Mouse (Mus musculus) erythroblast, adult 5-6 weeks (primary cell): ENCODE measurements around the gene Rpp14. TPM values are rescaled to one million over a fixed set of nuclear protein-coding genes. Genes with fewer than 3 reads are reported as not detected.

Source experiments
- ATAC-seq: replicated peaks from 2 replicates; pipeline ENCODE4 v1.8.0; 2016; ENCODE audit warnings: moderate number of reproducible peaks, mild to moderate bottlenecking, moderate TSS enrichment, inconsistent platforms; ENCODE audit not compliant: poor library complexity, low FRiP score, severe bottlenecking
- total RNA-seq, 2 experiments: library from RNA; stranded (forward) in 1 of 2; stranded (reverse) in 1 of 2; fragments of 150-400 nt in 1 of 2; fragments of 200-764, 138-1000 nt in 1 of 2; gene quantifications; 2 replicates each; pipeline versions ENCODE4 v1.2.3 to v1.2.4; 2015 to 2017; ENCODE audit warnings: low replicate concordance in 2 of 2

The Rpp14 gene
- total RNA-seq, 2 experiments from 2014 or later, result 7.1 to 14.0 TPM

DNA sequence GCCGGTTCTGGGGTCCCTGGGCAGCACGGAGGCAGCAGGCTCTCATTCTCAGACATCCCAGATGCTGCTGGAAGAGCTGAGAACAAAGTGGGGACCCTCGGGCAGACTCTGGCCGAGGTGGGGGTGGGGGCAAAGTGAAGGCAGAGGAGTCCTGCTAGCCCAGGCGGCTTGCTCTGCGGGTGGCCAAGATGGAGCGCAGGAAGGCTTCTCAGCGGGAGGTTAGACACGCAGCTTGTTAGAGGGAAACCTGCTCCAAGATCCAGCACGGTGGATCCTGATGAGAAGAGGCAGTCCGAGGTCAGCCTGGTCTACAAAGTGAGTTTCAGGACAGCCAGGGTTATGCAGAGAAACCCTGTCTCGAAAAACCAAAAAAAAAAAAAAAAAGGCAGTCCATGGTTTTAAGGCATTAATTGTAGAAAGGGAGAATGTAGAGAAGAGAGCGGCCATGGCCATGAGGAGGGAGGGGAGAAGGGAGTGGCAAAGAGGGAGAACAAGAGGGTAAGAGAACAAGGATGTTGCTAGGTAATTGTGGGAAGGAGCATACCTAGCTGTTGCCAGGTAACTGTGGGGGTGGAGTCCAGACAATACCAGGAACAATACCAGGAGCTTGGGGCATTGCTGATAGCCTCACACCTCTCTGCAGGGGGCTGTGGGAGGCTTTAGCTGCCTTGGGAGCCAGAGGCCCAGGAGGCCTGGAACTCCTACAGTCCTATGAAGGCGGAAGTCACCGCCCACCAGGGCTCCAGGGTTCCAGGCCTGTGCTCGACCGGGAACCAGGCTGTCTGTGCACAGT lies 25.7 kb upstream of the Rpp14 start:
- no peak for ATAC-seq

- no peak for ATAC-seq
Observed at GRCm38 (mm10) chr14:8056076-8056475, 24.1 kb upstream of the Rpp14 start.

GRCm38 (mm10) chr14:8059938-8060337 lies 20.2 kb upstream of the Rpp14 start:
- ATAC-seq, result no peak

- no peak for ATAC-seq
Observed at GRCm38 (mm10) chr14:8062076-8062475, 18.1 kb upstream of the Rpp14 start.

GRCm38 (mm10) chr14:8062537-8063301 lies 17.4 kb upstream of the Rpp14 start:
- no peak for ATAC-seq

- ATAC-seq, result no peak
Observed at GRCm38 (mm10) chr14:8063835-8064785, 16.1 kb upstream of the Rpp14 start.

- peak; percentile 42 for ATAC-seq
Observed at GRCm38 (mm10) chr14:8080718-8081117, 551 bp downstream of the Rpp14 start.

DNA sequence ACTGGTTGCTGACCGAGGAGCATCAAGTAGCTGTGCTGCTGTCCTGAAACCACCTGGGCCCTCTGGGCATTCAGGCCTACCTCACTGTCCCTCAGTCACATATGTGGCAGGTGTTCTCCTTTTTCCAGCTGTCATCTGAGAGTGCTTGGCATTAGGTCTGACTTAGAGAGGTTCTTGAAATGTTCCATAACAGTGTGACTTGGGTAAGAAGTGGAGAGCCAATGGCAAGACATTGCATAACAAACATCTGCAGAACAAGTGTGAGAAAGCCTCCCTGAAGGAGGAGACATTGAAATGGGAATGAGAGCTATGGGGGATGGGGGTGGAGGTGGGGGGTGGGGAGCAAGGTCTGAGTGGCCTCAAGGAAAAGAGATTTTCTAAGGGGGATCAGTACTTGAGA lies 2.8 kb downstream of the Rpp14 start:
- no peak for ATAC-seq

GRCm38 (mm10) chr14:8089016-8089415 lies 8.8 kb downstream of the Rpp14 start:
- ATAC-seq, result no peak

- no peak for ATAC-seq
Observed at GRCm38 (mm10) chr14:8092573-8092972, 12.4 kb downstream of the Rpp14 start.

- ATAC-seq, result no peak
Observed at GRCm38 (mm10) chr14:8093427-8093826, 13.3 kb downstream of the Rpp14 start.

DNA sequence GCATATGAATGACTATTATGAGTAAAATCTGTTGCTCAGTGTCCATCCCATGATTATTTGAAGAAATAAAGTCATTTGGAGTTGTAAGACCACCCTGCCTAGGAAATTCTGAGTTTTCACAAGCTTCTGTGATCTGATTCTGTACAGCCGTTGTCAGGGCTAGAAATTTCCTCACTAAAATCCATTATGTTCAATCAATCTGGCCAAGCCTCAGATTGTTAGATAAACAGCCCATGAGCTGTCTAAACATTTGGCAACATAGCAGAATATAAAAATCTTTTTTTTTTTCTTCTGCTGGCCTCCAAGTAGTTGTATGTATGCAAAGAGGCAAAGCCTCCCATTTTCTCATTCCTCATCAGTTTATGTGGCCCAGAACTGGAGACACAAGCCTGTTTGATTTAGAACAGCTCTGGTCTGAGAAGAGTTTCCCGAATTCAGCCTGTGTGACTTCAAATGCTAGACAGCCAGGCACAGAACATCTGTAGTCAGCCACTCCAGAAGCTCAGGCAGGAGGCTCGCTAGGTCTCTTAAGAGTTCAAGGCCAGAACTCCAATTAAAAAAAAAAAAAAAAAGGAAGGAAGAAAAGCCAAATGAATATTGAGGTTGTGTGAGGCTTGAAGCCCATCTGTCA lies 14.9 kb downstream of the Rpp14 start:
- ATAC-seq, result no peak

- no peak for ATAC-seq
Observed at GRCm38 (mm10) chr14:8095562-8095950, 15.4 kb downstream of the Rpp14 start.

DNA sequence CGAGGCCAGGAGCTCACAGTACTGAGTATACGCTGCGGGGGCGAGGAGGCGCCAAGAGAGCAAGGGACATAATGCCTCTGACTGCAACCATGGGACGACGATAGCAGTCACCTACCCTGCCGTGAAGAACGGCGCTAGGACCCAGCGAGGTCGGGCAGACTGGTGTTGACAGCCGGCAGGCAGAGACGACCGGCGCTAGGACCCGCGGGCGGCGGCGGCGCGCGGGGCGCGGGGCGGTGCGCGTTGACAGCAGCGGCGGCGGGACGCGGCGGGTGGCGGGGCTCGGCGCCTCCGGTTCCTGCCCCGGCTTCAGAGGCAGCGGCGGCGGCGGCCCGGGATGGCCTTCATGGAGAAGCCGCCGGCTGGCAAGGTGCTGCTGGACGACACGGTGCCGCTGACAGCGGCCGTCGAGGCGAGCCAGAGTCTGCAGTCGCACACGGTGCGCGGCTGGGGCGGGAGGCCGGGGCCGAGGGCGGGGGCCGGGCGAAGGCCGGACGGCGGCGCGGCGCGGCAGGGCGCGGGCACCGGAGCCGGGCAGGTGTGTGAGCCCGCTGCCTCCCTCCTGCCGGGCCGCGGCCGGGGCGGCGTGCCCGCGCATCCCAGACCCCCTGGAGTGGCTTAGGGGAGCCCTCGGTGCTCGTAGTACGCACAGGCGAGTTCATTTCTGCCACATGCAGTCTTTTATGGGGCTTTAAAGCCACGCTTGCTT lies 18.0 kb downstream of the Rpp14 start, which contains the start of gene Pxk:
Pxk (plus strand) TSS at position 234 of the 709 bp plus-strand sequence.
- ATAC-seq, result peak; percentile 97

GRCm38 (mm10) chr14:8098687-8098995 lies 18.5 kb downstream of the Rpp14 start:
- ATAC-seq, result no peak

DNA sequence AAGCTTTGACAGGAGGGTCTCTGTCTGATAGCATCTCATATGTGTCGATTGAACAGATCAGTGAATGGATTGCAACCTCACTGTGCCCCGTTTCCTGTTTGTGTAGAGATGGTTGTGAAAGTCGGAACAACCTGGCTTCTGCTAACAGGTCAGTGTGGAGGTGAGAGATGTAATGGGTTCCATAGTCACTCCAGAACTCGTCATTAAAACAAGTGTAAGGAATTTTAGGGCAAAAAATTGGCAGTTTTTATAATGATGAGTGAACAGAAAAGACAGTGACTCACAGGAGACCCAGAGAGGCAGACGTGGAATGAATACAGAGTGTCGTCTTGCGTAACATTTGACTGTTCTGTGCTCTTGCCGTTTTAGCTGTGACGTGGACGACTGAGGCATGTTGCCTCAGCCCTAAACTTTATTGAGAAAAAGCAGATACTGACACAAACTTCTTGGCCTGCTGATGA lies 19.4 kb downstream of the Rpp14 start:
- ATAC-seq, result no peak

DNA sequence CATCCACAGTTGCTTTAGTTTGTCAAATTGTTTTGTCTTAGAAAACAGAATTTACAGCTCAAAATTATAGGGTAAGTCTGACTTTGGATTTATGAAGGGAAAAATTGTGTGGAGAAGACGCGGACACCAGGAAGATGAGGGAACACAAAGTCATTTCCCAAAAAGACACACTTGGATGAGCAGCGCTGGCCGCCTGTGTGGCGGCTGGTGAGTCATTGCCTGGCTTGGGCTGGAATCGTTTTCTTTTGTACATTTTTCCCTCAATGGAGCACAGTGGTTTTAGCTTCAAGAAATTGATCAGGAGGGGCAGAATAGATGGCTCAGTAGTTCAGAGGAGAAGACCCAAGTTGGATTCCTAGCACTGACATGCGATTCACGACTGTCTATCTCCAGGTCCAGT lies 21.7 kb downstream of the Rpp14 start:
- no peak for ATAC-seq

- no peak for ATAC-seq
Observed at GRCm38 (mm10) chr14:8102676-8103075, 22.5 kb downstream of the Rpp14 start.

DNA sequence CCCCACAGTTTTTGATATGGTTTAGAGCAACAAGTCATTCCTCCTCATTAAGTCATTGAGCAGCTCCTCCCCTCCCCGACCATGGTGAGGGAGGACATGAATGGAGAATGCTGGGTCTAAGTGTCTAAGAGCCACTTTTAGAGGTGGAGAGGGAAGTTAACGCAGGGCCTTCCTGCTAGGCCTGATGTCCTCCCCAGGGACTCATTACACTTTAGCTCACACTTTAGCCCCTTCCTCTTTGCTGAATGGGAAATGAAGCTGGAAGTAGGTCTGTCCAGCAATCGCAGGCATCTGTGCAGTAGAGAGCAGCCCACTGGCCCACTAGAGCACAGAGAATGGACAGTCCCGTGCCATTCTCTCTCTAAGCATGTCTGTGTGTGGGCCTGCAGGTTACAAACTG lies 27.9 kb downstream of the Rpp14 start:
- ATAC-seq, result no peak
